Mouse (Mus musculus) stomach, postnatal 0 days (tissue): ENCODE measurements at regions not wholly inside any gene's neighbourhood (a gene's known extent, or its start where the extent isn't known, plus 50 kb on each side); places are given as distances from the start of the nearest gene placed in this dataset.

ENCODE experiments used
- ATAC-seq: fragments of 200-750 bp; cut with Nextera tagmentation; 2 replicates; pipeline ENCODE4 v1.8.0; 2017; ENCODE audit not compliant: low FRiP score, low TSS enrichment
- DNase-seq: peaks from one replicate; pipeline ENCODE4 v3.0.0-alpha.2; 2016; ENCODE audit warnings: low spot score
- H3K27ac ChIP-seq: fragments of 300-500 bp; sonication (generic); replicated peaks from 2 replicates; pipeline ENCODE4 v1.5.1; 2014; ENCODE audit warnings: mild to moderate bottlenecking, control low read depth
- H3K27me3 ChIP-seq: fragments of 300-500 bp; sonication (generic); 2 replicates; pipeline ENCODE4 v1.6.1; 2014; ENCODE audit warnings: low read length; ENCODE audit not compliant: control insufficient read depth, insufficient read depth
- H3K36me3 ChIP-seq: fragments of 300-500 bp; sonication (generic); 2 replicates; pipeline ENCODE4 v1.6.1; 2014; ENCODE audit warnings: low read length, mixed read lengths; ENCODE audit not compliant: control insufficient read depth, insufficient read depth
- H3K4me1 ChIP-seq: fragments of 300-500 bp; sonication (generic); replicated peaks from 2 replicates; pipeline ENCODE4 v1.6.1; 2014; ENCODE audit warnings: antibody characterized with exemption; ENCODE audit not compliant: control insufficient read depth, insufficient read depth
- H3K4me2 ChIP-seq: fragments of 300-500 bp; sonication (generic); replicated peaks from 2 replicates; pipeline ENCODE4 v1.6.1; 2014; ENCODE audit warnings: low read depth, mild to moderate bottlenecking, control low read depth, moderate library complexity
- H3K4me3 ChIP-seq: fragments of 300-500 bp; sonication (generic); 2 replicates; pipeline ENCODE4 v1.5.1; 2014; ENCODE audit warnings: low read depth, low read length, control low read depth
- H3K9ac ChIP-seq: fragments of 300-500 bp; sonication (generic); 2 replicates; pipeline ENCODE4 v1.6.1; 2014; ENCODE audit warnings: mild to moderate bottlenecking, low read length, control low read depth, mixed read lengths
- H3K9me3 ChIP-seq: fragments of 300-500 bp; sonication (generic); 2 replicates; pipeline ENCODE4 v1.6.1; 2016; ENCODE audit warnings: low read length; ENCODE audit not compliant: control insufficient read depth
- CTCF ChIP-seq: IDR thresholded peaks from 2 replicates; pipeline ENCODE4 v1.5.1; 2016; ENCODE audit warnings: antibody characterized with exemption, low read depth, mild to moderate bottlenecking, moderate library complexity
- EP300 ChIP-seq: optimal IDR thresholded peaks from 2 replicates; pipeline ENCODE3; 2016; ENCODE audit warnings: antibody characterized with exemption
- WGBS: fragments of 180-500 bp; shearing (Covaris S2); extraction: QIAGEN DNeasy Blood & Tissue Kit; methylation state at CpG from one replicate; pipeline ENCODE4 v1.1.7; 2014; 5-methylcytosine and 5-hydroxymethylcytosine counted together

GRCm38 (mm10) chr8:89649207-89649890, 605.4 kb upstream of the Sall1 start:
- DNase-seq = no peak
- no peak for ATAC-seq
- Histone ChIP-seq H3K4me3 (no peak overlapping the region), H3K36me3 (no peaks in the 10 kb centered on the region), H3K4me1 (no peaks in the 10 kb centered on the region), H3K27me3 (no peaks in the 10 kb centered on the region), H3K27ac (no peak overlapping the region), H3K4me2 (no peak overlapping the region), H3K9ac (no peak overlapping the region), H3K9me3 (no peaks in the 10 kb centered on the region)
- TF ChIP-seq CTCF (no peak), EP300 (no peak)
- WGBS = 68% methylated on average over 5 of the region's 5 CpGs

GRCm38 (mm10) chr8:89646946-89647345, 603.0 kb upstream of the Sall1 start:
- Histone ChIP-seq H3K4me2 (no peak overlapping the region), H3K4me3 (no peak overlapping the region), H3K27me3 (no peaks in the 10 kb centered on the region), H3K9me3 (no peaks in the 10 kb centered on the region), H3K36me3 (no peaks in the 10 kb centered on the region), H3K4me1 (no peaks in the 10 kb centered on the region), H3K9ac (no peak overlapping the region), H3K27ac (no peak overlapping the region)
- DNase-seq (no peak), ATAC-seq (no peak)
- no peak for TF ChIP-seq EP300
- no peak for TF ChIP-seq CTCF
- WGBS = 84% methylated on average over 5 of the region's 5 CpGs

- H3K9me3 ChIP-seq = no peaks in the 10 kb centered on the region
- WGBS = 67% methylated on average over 5 of the region's 5 CpGs
- H3K4me1 ChIP-seq = no peaks in the 10 kb centered on the region
- H3K4me2 ChIP-seq = no peak overlapping the region
- H3K36me3 ChIP-seq = no peaks in the 10 kb centered on the region
- TF ChIP-seq EP300 = no peak
- no peak for TF ChIP-seq CTCF
- H3K4me3 ChIP-seq = no peak overlapping the region
- no peaks in the 10 kb centered on the region for H3K27me3 ChIP-seq
- H3K27ac ChIP-seq = no peak overlapping the region
- ATAC-seq = no peak
- DNase-seq = no peak
- no peak overlapping the region for H3K9ac ChIP-seq
These were observed 597.4 kb upstream of the Sall1 start for GRCm38 (mm10) chr8:89641339-89641738.

- DNase-seq = no peak
- TF ChIP-seq CTCF = no peak
- no peak for TF ChIP-seq EP300
- 91% methylated on average over 2 of the region's 2 CpGs for WGBS
- H3K27ac ChIP-seq = no peak overlapping the region
- H3K4me2 ChIP-seq = no peak overlapping the region
- no peaks in the 10 kb centered on the region for H3K4me1 ChIP-seq
- ATAC-seq = no peak
- no peaks in the 10 kb centered on the region for H3K36me3 ChIP-seq
- no peak overlapping the region for H3K4me3 ChIP-seq
- H3K9ac ChIP-seq = no peak overlapping the region
- no peaks in the 10 kb centered on the region for H3K27me3 ChIP-seq
- no peaks in the 10 kb centered on the region for H3K9me3 ChIP-seq
These were observed 590.9 kb upstream of the Sall1 start for GRCm38 (mm10) chr8:89634864-89635263.

- Histone ChIP-seq H3K4me1 (no peaks in the 10 kb centered on the region), H3K36me3 (no peaks in the 10 kb centered on the region), H3K27ac (no peak overlapping the region), H3K9ac (no peak overlapping the region), H3K9me3 (no peaks in the 10 kb centered on the region), H3K4me2 (no peak overlapping the region), H3K4me3 (no peak overlapping the region), H3K27me3 (no peaks in the 10 kb centered on the region)
- 47% methylated on average over 5 of the region's 5 CpGs for WGBS
- DNase-seq (no peak), ATAC-seq (no peak)
- no peak for TF ChIP-seq CTCF
- TF ChIP-seq EP300 = no peak
These were observed 588.3 kb upstream of the Sall1 start for GRCm38 (mm10) chr8:89632304-89632703.

- no peak for TF ChIP-seq EP300
- peak; percentile 52 for TF ChIP-seq CTCF
- no peak overlapping the region for H3K4me2 ChIP-seq
- DNase-seq (no peak), ATAC-seq (no peak)
- WGBS = 89% methylated on average over 3 of the region's 3 CpGs
- H3K27ac ChIP-seq = no peak overlapping the region
- H3K9me3 ChIP-seq = no peaks in the 10 kb centered on the region
- no peak overlapping the region for H3K9ac ChIP-seq
- no peaks in the 10 kb centered on the region for H3K27me3 ChIP-seq
- H3K4me1 ChIP-seq = no peaks in the 10 kb centered on the region
- H3K36me3 ChIP-seq = no peaks in the 10 kb centered on the region
- no peak overlapping the region for H3K4me3 ChIP-seq
These were observed 586.6 kb upstream of the Sall1 start for GRCm38 (mm10) chr8:89630540-89630939.
